Mouse (Mus musculus) MEL (cell line): ENCODE data around the gene Tmem115. TPM values are rescaled to one million over a fixed set of nuclear protein-coding genes. Genes with fewer than 3 reads are reported as not detected.

Experiments
- DNase-seq: peaks from one replicate; pipeline ENCODE4 v3.0.0; 2011; ENCODE audit warnings: low read depth, low spot score
- H3K27ac ChIP-seq: 2 replicates; pipeline ENCODE4 v1.5.1; 2012; ENCODE audit warnings: low read depth, mild to moderate bottlenecking, control low read depth, low read length, moderate library complexity; ENCODE audit not compliant: control insufficient read depth
- H3K27me3 ChIP-seq, 2 experiments: fragments of 150-350 bp in 1 of 2; sonication (generic) in 1 of 2; 2 replicates each; pipeline ENCODE4 v1.6.1; 2012; ENCODE audit warnings: low read length in 2 of 2, mild to moderate bottlenecking in 2 of 2, improper control_type of control experiment in 1 of 2, moderate library complexity in 1 of 2; ENCODE audit not compliant: insufficient read depth in 2 of 2, control insufficient read depth in 1 of 2
- H3K36me3 ChIP-seq, 2 experiments: 2 replicates each; pipeline ENCODE4 v1.6.1; 2012 to 2014; ENCODE audit warnings: low read length in 2 of 2, improper control_type of control experiment in 1 of 2, inconsistent platforms in 1 of 2, mild to moderate bottlenecking in 1 of 2; ENCODE audit not compliant: insufficient read depth in 2 of 2, control insufficient read depth in 1 of 2
- H3K4me1 ChIP-seq, 2 experiments: fragments of 150-350 bp in 1 of 2; sonication (generic) in 1 of 2; 2 replicates each; pipeline ENCODE4 v1.6.1; 2012; ENCODE audit warnings: low read length in 2 of 2, improper control_type of control experiment in 1 of 2, mild to moderate bottlenecking in 1 of 2; ENCODE audit not compliant: insufficient read depth in 2 of 2, control insufficient read depth in 1 of 2
- H3K4me3 ChIP-seq, 2 experiments: fragments of 150-350 bp in 1 of 2; sonication (generic) in 1 of 2; 2 replicates each; pipeline ENCODE4 v1.5.1; 2012; ENCODE audit warnings: low read depth in 2 of 2, low read length in 2 of 2, mild to moderate bottlenecking in 2 of 2, moderate library complexity in 2 of 2, control low read depth in 1 of 2, improper control_type of control experiment in 1 of 2; ENCODE audit not compliant: control insufficient read depth in 1 of 2, insufficient read depth in 1 of 2
- H3K79me2 ChIP-seq: 2 replicates; pipeline ENCODE4 v1.6.1; 2012; ENCODE audit warnings: mild to moderate bottlenecking, low read length, moderate library complexity; ENCODE audit not compliant: control insufficient read depth, poor library complexity, insufficient read depth
- H3K9ac ChIP-seq: 2 replicates; pipeline ENCODE4 v1.6.1; 2012; ENCODE audit warnings: low read depth, mild to moderate bottlenecking, control low read depth, low read length, moderate library complexity; ENCODE audit not compliant: control insufficient read depth, poor library complexity, severe bottlenecking
- H3K9me3 ChIP-seq: fragments of 150-350 bp; sonication (generic); replicated peaks from 2 replicates; pipeline ENCODE4 v1.6.1; 2012; ENCODE audit warnings: mild to moderate bottlenecking, low read length, improper control_type of control experiment, moderate library complexity; ENCODE audit not compliant: insufficient read depth
- BHLHE40 ChIP-seq: IDR thresholded peaks from 2 replicates; pipeline ENCODE4 v1.6.1; 2012; ENCODE audit warnings: low read depth, mild to moderate bottlenecking, inconsistent platforms, low read length, improper control_type of control experiment, borderline replicate concordance
- CHD1 ChIP-seq: IDR thresholded peaks from 2 replicates; pipeline ENCODE4 v1.6.1; 2012; ENCODE audit warnings: low read depth, mild to moderate bottlenecking, inconsistent platforms, low read length, improper control_type of control experiment
- CTCF ChIP-seq, 3 experiments: IDR thresholded peaks in 2 of 3; conservative IDR thresholded peaks in 1 of 3; 2 replicates each; pipeline ENCODE4 v1.5.1; 2011 to 2012; ENCODE audit warnings: low read length in 3 of 3, low read depth in 2 of 3, mild to moderate bottlenecking in 2 of 3, improper control_type of control experiment in 1 of 3, inconsistent platforms in 1 of 3, mixed read lengths in 1 of 3, moderate library complexity in 1 of 3; ENCODE audit not compliant: control insufficient read depth in 1 of 3, insufficient read depth in 1 of 3, poor library complexity in 1 of 3, severe bottlenecking in 1 of 3
- E2F4 ChIP-seq: IDR thresholded peaks from 2 replicates; pipeline ENCODE4 v1.6.1; 2011; ENCODE audit warnings: low read depth, low read length, improper control_type of control experiment, borderline replicate concordance
- ELF1 ChIP-seq: IDR thresholded peaks from 2 replicates; pipeline ENCODE4 v1.6.1; 2014; ENCODE audit warnings: low read depth, mild to moderate bottlenecking, inconsistent platforms, low read length, improper control_type of control experiment, moderate library complexity
- ETS1 ChIP-seq: IDR thresholded peaks from 2 replicates; pipeline ENCODE4 v1.6.1; 2012; ENCODE audit warnings: low read depth, mild to moderate bottlenecking, inconsistent platforms, low read length, improper control_type of control experiment, moderate library complexity
- JUND ChIP-seq: IDR thresholded peaks from 2 replicates; pipeline ENCODE4 v1.6.1; 2011; ENCODE audit warnings: low read depth, mild to moderate bottlenecking, improper control_type of control experiment, low read length
- MAFK ChIP-seq: IDR thresholded peaks from 2 replicates; pipeline ENCODE4 v1.6.1; 2011; ENCODE audit warnings: low read depth, mild to moderate bottlenecking, low read length, improper control_type of control experiment, borderline replicate concordance
- MAZ ChIP-seq: IDR thresholded peaks from 2 replicates; pipeline ENCODE4 v1.6.1; 2012; ENCODE audit warnings: low read depth, mild to moderate bottlenecking, inconsistent platforms, low read length, improper control_type of control experiment
- MEF2A ChIP-seq: IDR thresholded peaks from 2 replicates; pipeline ENCODE4 v1.6.1; 2014; ENCODE audit warnings: low read depth, mild to moderate bottlenecking, inconsistent platforms, low read length, improper control_type of control experiment; ENCODE audit not compliant: poor library complexity, insufficient replicate concordance, severe bottlenecking; ENCODE audit errors: extremely low read depth
- MXI1 ChIP-seq: IDR thresholded peaks from 2 replicates; pipeline ENCODE4 v1.6.1; 2011; ENCODE audit warnings: mild to moderate bottlenecking, low read depth, low read length, improper control_type of control experiment
- MYC ChIP-seq: IDR thresholded peaks from 2 replicates; pipeline ENCODE4 v1.6.1; 2011; ENCODE audit warnings: low read depth, mild to moderate bottlenecking, low read length, improper control_type of control experiment, moderate library complexity
- NELFE ChIP-seq: IDR thresholded peaks from 2 replicates; pipeline ENCODE4 v1.6.1; 2011; ENCODE audit warnings: low read depth, low read length, improper control_type of control experiment
- NRF1 ChIP-seq: IDR thresholded peaks from 2 replicates; pipeline ENCODE4 v1.6.1; 2014; ENCODE audit warnings: low read depth, mild to moderate bottlenecking, inconsistent platforms, low read length, improper control_type of control experiment, moderate library complexity; ENCODE audit not compliant: poor library complexity, insufficient read depth, severe bottlenecking
- POLR2A ChIP-seq, 2 experiments: IDR thresholded peaks; 2 replicates each; pipeline ENCODE4 v1.6.1; 2011 to 2012; ENCODE audit warnings: low read length in 2 of 2, mild to moderate bottlenecking in 2 of 2, control low read depth in 1 of 2, improper control_type of control experiment in 1 of 2, low read depth in 1 of 2, moderate library complexity in 1 of 2; ENCODE audit not compliant: control insufficient read depth in 1 of 2, insufficient read depth in 1 of 2, poor library complexity in 1 of 2
- POLR2AphosphoS2 ChIP-seq: IDR thresholded peaks from 2 replicates; pipeline ENCODE4 v1.6.1; 2011; ENCODE audit warnings: low read length, improper control_type of control experiment
- POLR2AphosphoS5 ChIP-seq: IDR thresholded peaks from 2 replicates; pipeline ENCODE4 v1.6.1; 2012; ENCODE audit warnings: low read depth, borderline replicate concordance, mild to moderate bottlenecking, inconsistent platforms, low read length, moderate library complexity, mixed read lengths
- RAD21 ChIP-seq: IDR thresholded peaks from 2 replicates; pipeline ENCODE4 v1.6.1; 2011; ENCODE audit warnings: mild to moderate bottlenecking, low read depth, low read length, improper control_type of control experiment
- RCOR1 ChIP-seq: IDR thresholded peaks from 2 replicates; pipeline ENCODE4 v1.6.1; 2012; ENCODE audit warnings: low read depth, mild to moderate bottlenecking, inconsistent platforms, low read length, improper control_type of control experiment
- SMC3 ChIP-seq: IDR thresholded peaks from 2 replicates; pipeline ENCODE4 v1.6.1; 2011; ENCODE audit warnings: low read depth, low read length, improper control_type of control experiment
- TAL1 ChIP-seq: IDR thresholded peaks from 2 replicates; pipeline ENCODE4 v1.6.1; 2012; ENCODE audit warnings: mild to moderate bottlenecking, inconsistent platforms, low read length, moderate library complexity, mixed read lengths
- TCF12 ChIP-seq: IDR thresholded peaks from 2 replicates; pipeline ENCODE4 v1.6.1; 2014; ENCODE audit warnings: low read depth, mild to moderate bottlenecking, inconsistent platforms, low read length, improper control_type of control experiment, moderate library complexity
- UBTF ChIP-seq: IDR thresholded peaks from 2 replicates; pipeline ENCODE4 v1.6.1; 2012; ENCODE audit warnings: low read depth, mild to moderate bottlenecking, inconsistent platforms, low read length, improper control_type of control experiment, moderate library complexity, borderline replicate concordance; ENCODE audit not compliant: insufficient read depth
- USF1 ChIP-seq: IDR thresholded peaks from 2 replicates; pipeline ENCODE4 v1.6.1; 2014; ENCODE audit warnings: low read depth, mild to moderate bottlenecking, inconsistent platforms, low read length, improper control_type of control experiment, moderate library complexity
- ZC3H11A ChIP-seq: IDR thresholded peaks from 2 replicates; pipeline ENCODE4 v1.6.1; 2012; ENCODE audit warnings: low read depth, mild to moderate bottlenecking, inconsistent platforms, low read length, improper control_type of control experiment
- ZMIZ1 ChIP-seq: IDR thresholded peaks from 2 replicates; pipeline ENCODE4 v1.6.1; 2012; ENCODE audit warnings: low read depth, mild to moderate bottlenecking, inconsistent platforms, low read length, improper control_type of control experiment, moderate library complexity
- polyA plus RNA-seq, 2 experiments: library from polyadenylated mRNA; stranded (reverse) in 1 of 2; unstranded in 1 of 2; fragments of >175 nt in 1 of 2; fragments of >200 nt in 1 of 2; gene quantifications; 2 replicates each; pipeline versions ENCODE4 v1.2.1 to v1.2.4; 2012; ENCODE audit warnings: low replicate concordance in 2 of 2, low read depth in 1 of 2; ENCODE audit not compliant: insufficient read length in 2 of 2, insufficient read depth in 1 of 2, missing spikeins in 1 of 2
- total RNA-seq: library from RNA; depleted of rRNA; stranded (reverse); fragments of 300-350 nt; gene quantifications from 2 replicates; pipeline ENCODE4 v1.2.3, GENCODE M21; 2012

Tmem115 gene
- total and polyA plus RNA-seq, 3 experiments, result 34.6 to 39.3 TPM; not detected in 1

GRCm38 (mm10) chr9:107576357-107577107 is 42.8 kb downstream of the Tmem115 start, which contains the start of gene Hyal1 (continued):
- TF ChIP-seq E2F4 (no peak), CTCF (IDR thresholded peaks at IDR 0.05 in 2 of 3, conservative IDR thresholded peaks at IDR 0.05 in 1 of 3; ENCODE audit: control insufficient read depth in 1 of 3, insufficient read depth in 1 of 3, low read depth in 2 of 3, low read length in 3 of 3, poor library complexity in 1 of 3, severe bottlenecking in 1 of 3) (no peak), POLR2A (IDR thresholded peaks at IDR 0.05; ENCODE audit: control insufficient read depth in 1 of 2, insufficient read depth in 1 of 2, low read depth in 1 of 2, low read length in 2 of 2, poor library complexity in 1 of 2) (peak; percentile 45 to 65; a peak in 2 of 4 replicates), ZMIZ1 (no peak; the same call in 1 of the 2 replicates), MYC (no peak), TAL1 (no peak), CHD1 (no peak), RAD21 (no peak), ZC3H11A (no peak), ELF1 (no peak), MXI1 (peak; percentile 31; the same call in 1 of the 2 replicates), TCF12 (peak; percentile 13; the same call in 1 of the 2 replicates), RCOR1 (no peak), MEF2A (no peak), UBTF (no peak), NELFE (peak; percentile 49; the same call in 1 of the 2 replicates), ETS1 (no peak), MAZ (no peak), POLR2AphosphoS2 (peak; percentile 57; the same call in 1 of the 2 replicates), BHLHE40 (no peak), POLR2AphosphoS5 (no peak), JUND (no peak)
- TF ChIP-seq, all 39 proteins: peak for 7

GRCm38 (mm10) chr9:107577871-107578270 is 44.1 kb downstream of the Tmem115 start:
- peaks cover 23% of the 10 kb centered on the region for H3K79me2 ChIP-seq
- no peak overlapping the region for H3K27ac ChIP-seq
- no peak for DNase-seq
- TF ChIP-seq TAL1 (no peak), SMC3 (no peak), USF1 (no peak), MAFK (no peak), MXI1 (no peak), POLR2A (IDR thresholded peaks at IDR 0.05; ENCODE audit: control insufficient read depth in 1 of 2, insufficient read depth in 1 of 2, low read depth in 1 of 2, low read length in 2 of 2, poor library complexity in 1 of 2) (no peak), NRF1 (no peak), E2F4 (no peak), TCF12 (no peak)
- H3K9ac ChIP-seq, result no peak overlapping the region
- no peak overlapping the region for H3K4me3 ChIP-seq
- no peaks in the 10 kb centered on the region for H3K27me3 ChIP-seq
- no peaks in the 10 kb centered on the region for H3K9me3 ChIP-seq
- peaks cover 0 to 11% of the 10 kb centered on the region in 2 experiments; a peak in 2 of 4 replicates for H3K36me3 ChIP-seq
- H3K4me1 ChIP-seq, result peaks cover 2 to 33% of the 10 kb centered on the region in 2 experiments; a peak in 3 of 4 replicates
